Mouse (Mus musculus) heart, postnatal 0 days (tissue): ENCODE measurements around the gene Ngf. TPM values are rescaled to one million over a fixed set of nuclear protein-coding genes. Genes with fewer than 3 reads are reported as not detected.

Experiments used
- ATAC-seq: fragments of 200-750 bp; cut with Nextera tagmentation; 2 replicates; pipeline ENCODE4 v1.8.0; 2017; ENCODE audit warnings: low read depth, moderate number of reproducible peaks, moderate library complexity; ENCODE audit not compliant: insufficient read depth
- DNase-seq: peaks from one replicate; pipeline ENCODE4 v3.0.0-alpha.2; 2016; ENCODE audit warnings: low spot score
- H3K27ac ChIP-seq: fragments of 300-500 bp; sonication (generic); 2 replicates; pipeline ENCODE4 v1.5.1; 2014; ENCODE audit warnings: low read depth, mild to moderate bottlenecking
- H3K27me3 ChIP-seq: fragments of 300-500 bp; sonication (generic); 2 replicates; pipeline ENCODE4 v1.6.1; 2014; ENCODE audit warnings: low read length, mixed read lengths; ENCODE audit not compliant: control insufficient read depth, insufficient read depth
- H3K36me3 ChIP-seq: fragments of 300-500 bp; sonication (generic); replicated peaks from 2 replicates; pipeline ENCODE4 v1.6.1; 2014; ENCODE audit warnings: low read length, mixed read lengths; ENCODE audit not compliant: control insufficient read depth, insufficient read depth
- H3K4me1 ChIP-seq: fragments of 300-500 bp; sonication (generic); 2 replicates; pipeline ENCODE4 v1.6.1; 2014; ENCODE audit warnings: antibody characterized with exemption; ENCODE audit not compliant: control insufficient read depth, insufficient read depth
- H3K4me2 ChIP-seq: fragments of 300-500 bp; sonication (generic); 2 replicates; pipeline ENCODE4 v1.6.1; 2014; ENCODE audit warnings: low read depth, mild to moderate bottlenecking, low read length, moderate library complexity
- H3K4me3 ChIP-seq: fragments of 300-500 bp; sonication (generic); 2 replicates; pipeline ENCODE4 v1.5.1; 2014; ENCODE audit warnings: low read depth, low read length
- H3K9ac ChIP-seq: fragments of 300-500 bp; sonication (generic); replicated peaks from 2 replicates; pipeline ENCODE4 v1.6.1; 2014; ENCODE audit warnings: low read depth, low read length, mixed read lengths
- H3K9me3 ChIP-seq: fragments of 300-500 bp; sonication (generic); replicated peaks from 2 replicates; pipeline ENCODE4 v1.6.1; 2016; ENCODE audit warnings: low read length; ENCODE audit not compliant: control insufficient read depth
- CTCF ChIP-seq: IDR thresholded peaks from 2 replicates; pipeline ENCODE4 v1.5.1; 2016; ENCODE audit warnings: antibody characterized with exemption, control low read depth, low read depth
- EP300 ChIP-seq: IDR thresholded peaks from 2 replicates; pipeline ENCODE4 v1.6.1; 2016; ENCODE audit warnings: antibody characterized with exemption, low read depth
- WGBS: fragments of 180-500 bp; shearing (Covaris S2); extraction: QIAGEN DNeasy Blood & Tissue Kit; methylation state at CpG from one replicate; pipeline ENCODE4 v1.1.7; 2014; 5-methylcytosine and 5-hydroxymethylcytosine counted together
- polyA plus RNA-seq: library from polyadenylated mRNA; unstranded; fragments of >200 nt; fragmentation: Nextera tagmentation; extraction: Ambion mirVana; gene quantifications from 2 replicates; pipeline ENCODE4 v1.2.1, GENCODE M21; 2015
- total RNA-seq: library from RNA; depleted of rRNA; stranded (reverse); fragments of >200 nt; gene quantifications from 2 replicates; pipeline ENCODE4 v1.2.3, GENCODE M21; 2014; ENCODE audit warnings: low replicate concordance

Ngf gene
- total and polyA plus RNA-seq, 2 experiments from 2014 or later = 3.8 to 4.8 TPM

- WGBS = 46% methylated on average over 2 of the region's 2 CpGs
- no peak overlapping the region for H3K4me2 ChIP-seq
- H3K36me3 ChIP-seq = no peaks in the 10 kb centered on the region
- H3K4me1 ChIP-seq = 0 out of 2 replicates have a peak, but pooled peaks cover 6% of the 10 kb centered on the region
- DNase-seq (no peak), ATAC-seq (no peak)
- no peaks in the 10 kb centered on the region for H3K27me3 ChIP-seq
- H3K4me3 ChIP-seq = no peak overlapping the region
- no peaks in the 10 kb centered on the region for H3K9me3 ChIP-seq
- TF ChIP-seq EP300 (no peak), CTCF (no peak)
- H3K27ac ChIP-seq = no peak overlapping the region
- H3K9ac ChIP-seq = no peak overlapping the region
Observed at GRCm38 (mm10) chr3:102500031-102500430, 30.3 kb downstream of the Ngf start.

GRCm38 (mm10) chr3:102501186-102501585, 31.5 kb downstream of the Ngf start:
- no peaks in the 10 kb centered on the region for H3K27me3 ChIP-seq
- H3K4me3 ChIP-seq = no peak overlapping the region
- WGBS = 63% methylated on average over 4 of the region's 4 CpGs
- H3K9me3 ChIP-seq = no peaks in the 10 kb centered on the region
- H3K4me1 ChIP-seq = 0 out of 2 replicates have a peak, but pooled peaks cover 6% of the 10 kb centered on the region
- no peak overlapping the region for H3K9ac ChIP-seq
- H3K27ac ChIP-seq = no peak overlapping the region
- TF ChIP-seq CTCF = no peak
- TF ChIP-seq EP300 = no peak
- H3K4me2 ChIP-seq = no peak overlapping the region
- no peak for ATAC-seq
- H3K36me3 ChIP-seq = no peaks in the 10 kb centered on the region
- DNase-seq = no peak

- TF ChIP-seq EP300 = no peak
- TF ChIP-seq CTCF = no peak
- Histone ChIP-seq H3K9me3 (no peaks in the 10 kb centered on the region), H3K36me3 (no peaks in the 10 kb centered on the region), H3K4me3 (no peak overlapping the region), H3K9ac (no peak overlapping the region), H3K4me2 (no peak overlapping the region), H3K27ac (no peak overlapping the region), H3K27me3 (no peaks in the 10 kb centered on the region), H3K4me1 (no peaks in the 10 kb centered on the region)
- no peak for DNase-seq
- 74% methylated on average over 4 of the region's 4 CpGs for WGBS
- no peak for ATAC-seq
Observed at GRCm38 (mm10) chr3:102505129-102505528, 35.4 kb downstream of the Ngf start.

GRCm38 (mm10) chr3:102506061-102506460, 36.3 kb downstream of the Ngf start:
- no peak overlapping the region for H3K4me2 ChIP-seq
- H3K27me3 ChIP-seq = no peaks in the 10 kb centered on the region
- 64% methylated on average over 12 of the region's 12 CpGs for WGBS
- ATAC-seq = no peak
- H3K9me3 ChIP-seq = no peaks in the 10 kb centered on the region
- H3K9ac ChIP-seq = no peak overlapping the region
- H3K36me3 ChIP-seq = no peaks in the 10 kb centered on the region
- no peaks in the 10 kb centered on the region for H3K4me1 ChIP-seq
- no peak for DNase-seq
- H3K4me3 ChIP-seq = no peak overlapping the region
- no peak for TF ChIP-seq EP300
- no peak overlapping the region for H3K27ac ChIP-seq

- Histone ChIP-seq H3K9ac (no peak overlapping the region), H3K4me1 (no peaks in the 10 kb centered on the region), H3K9me3 (no peaks in the 10 kb centered on the region), H3K27ac (no peak overlapping the region), H3K27me3 (no peaks in the 10 kb centered on the region), H3K4me2 (no peak overlapping the region), H3K4me3 (no peak overlapping the region), H3K36me3 (no peaks in the 10 kb centered on the region)
- 75% methylated on average over 8 of the region's 8 CpGs for WGBS
- DNase-seq = no peak
- ATAC-seq = no peak
- TF ChIP-seq EP300 = no peak
- TF ChIP-seq CTCF = no peak
Observed at GRCm38 (mm10) chr3:102507666-102508260, 38.0 kb downstream of the Ngf start.

GRCm38 (mm10) chr3:102508455-102508854, 38.7 kb downstream of the Ngf start:
- DNase-seq (no peak), ATAC-seq (no peak)
- TF ChIP-seq CTCF (no peak), EP300 (no peak)
- WGBS = 70% methylated on average over 9 of the region's 9 CpGs
- Histone ChIP-seq H3K4me1 (no peaks in the 10 kb centered on the region), H3K4me2 (no peak overlapping the region), H3K27me3 (no peaks in the 10 kb centered on the region), H3K4me3 (no peak overlapping the region), H3K9ac (no peak overlapping the region), H3K27ac (no peak overlapping the region), H3K36me3 (no peaks in the 10 kb centered on the region), H3K9me3 (no peaks in the 10 kb centered on the region)
